Mouse (Mus musculus) E14TG2a.4 (cell line): ENCODE data around the gene Rai14.

Source experiments
- CTCF ChIP-seq: conservative IDR thresholded peaks from 2 replicates; pipeline ENCODE4 v1.5.1; 2014; ENCODE audit warnings: low read length
- NANOG ChIP-seq: IDR thresholded peaks from 2 replicates; pipeline ENCODE4 v1.6.1; 2014; ENCODE audit warnings: borderline replicate concordance, low read length, mixed read lengths

DNA sequence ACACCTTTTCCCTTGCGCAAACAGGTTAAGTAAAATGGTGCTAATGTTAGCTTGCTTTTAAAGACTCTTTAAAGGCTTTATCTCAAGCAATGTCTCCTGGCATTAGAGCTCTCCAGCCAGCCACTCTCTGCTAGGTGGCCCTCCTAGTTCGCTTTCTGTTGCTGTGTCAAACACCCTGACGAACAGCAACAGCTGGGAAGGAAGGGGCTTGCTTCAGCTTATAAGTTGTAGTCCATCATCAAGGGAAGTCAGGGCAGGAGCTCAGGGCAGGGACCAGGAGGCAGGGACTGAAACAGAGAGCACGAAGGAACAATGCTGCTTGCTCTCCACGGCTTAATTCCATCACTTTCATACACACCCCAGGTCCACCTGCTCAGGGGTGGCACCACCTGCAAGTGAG is 68.1 kb downstream of the Rai14 start:
- TF ChIP-seq CTCF, result no peak
- no peak for TF ChIP-seq NANOG
